Mouse (Mus musculus) embryonic facial prominence, embryonic 14.5 days (tissue): ENCODE measurements around the gene Hamp2. TPM values are rescaled to one million over a fixed set of nuclear protein-coding genes. Genes with fewer than 3 reads are reported as not detected.
A peak's percentile ranks its signal among the peaks of the same experiment; 100 is the strongest.

Experiments
- ATAC-seq: fragments of 200-750 bp; cut with Nextera tagmentation; 2 replicates; pipeline ENCODE4 v1.8.0; 2017; ENCODE audit warnings: low read depth, moderate number of reproducible peaks, moderate TSS enrichment
- DNase-seq: peaks from one replicate; pipeline ENCODE4 v3.0.0-alpha.2; 2015; ENCODE audit warnings: low spot score
- H3K27ac ChIP-seq: fragments of 300-500 bp; sonication (generic); replicated peaks from 2 replicates; pipeline ENCODE4 v1.5.1; 2014; ENCODE audit warnings: low read depth, mild to moderate bottlenecking, low read length, moderate library complexity
- H3K27me3 ChIP-seq: fragments of 300-500 bp; sonication (generic); replicated peaks from 2 replicates; pipeline ENCODE4 v1.6.1; 2014; ENCODE audit warnings: low read length; ENCODE audit not compliant: control insufficient read depth, insufficient read depth
- H3K36me3 ChIP-seq: fragments of 300-500 bp; sonication (generic); 2 replicates; pipeline ENCODE4 v1.6.1; 2014; ENCODE audit warnings: low read length, mixed read lengths; ENCODE audit not compliant: control insufficient read depth, insufficient read depth
- H3K4me1 ChIP-seq: fragments of 300-500 bp; sonication (generic); 2 replicates; pipeline ENCODE4 v1.6.1; 2014; ENCODE audit warnings: antibody characterized with exemption, low read length; ENCODE audit not compliant: control insufficient read depth, insufficient read depth
- H3K4me2 ChIP-seq: fragments of 300-500 bp; sonication (generic); 2 replicates; pipeline ENCODE4 v1.6.1; 2014; ENCODE audit warnings: low read depth, mild to moderate bottlenecking, low read length, moderate library complexity, mixed read lengths
- H3K4me3 ChIP-seq: fragments of 300-500 bp; sonication (generic); 2 replicates; pipeline ENCODE4 v1.5.1; 2014; ENCODE audit warnings: low read depth, mild to moderate bottlenecking, low read length
- H3K9ac ChIP-seq: fragments of 300-500 bp; sonication (generic); 2 replicates; pipeline ENCODE4 v1.6.1; 2014; ENCODE audit warnings: low read depth, mild to moderate bottlenecking, low read length, moderate library complexity, mixed read lengths
- H3K9me3 ChIP-seq: fragments of 300-500 bp; sonication (generic); 2 replicates; pipeline ENCODE4 v1.6.1; 2016; ENCODE audit warnings: low read length; ENCODE audit not compliant: control insufficient read depth
- WGBS: fragments of 180-500 bp; shearing (Covaris S2); extraction: QIAGEN DNeasy Blood & Tissue Kit; methylation state at CpG from one replicate; pipeline ENCODE4 v1.1.7; 2014; 5-methylcytosine and 5-hydroxymethylcytosine counted together
- polyA plus RNA-seq: library from polyadenylated mRNA; unstranded; fragments of >200 nt; fragmentation: Nextera tagmentation; extraction: Ambion mirVana; gene quantifications from 2 replicates; pipeline ENCODE4 v1.2.1, GENCODE M21; 2014

The Hamp2 gene
- polyA plus RNA-seq, 1 experiment from 2014 or later = not detected

- Histone ChIP-seq H3K27ac (no peak overlapping the region), H3K4me1 (no peaks in the 10 kb centered on the region), H3K4me3 (no peak overlapping the region), H3K9me3 (no peaks in the 10 kb centered on the region), H3K36me3 (no peaks in the 10 kb centered on the region), H3K9ac (no peak overlapping the region), H3K27me3 (no peaks in the 10 kb centered on the region), H3K4me2 (no peak overlapping the region)
- ATAC-seq (no peak), DNase-seq (no peak)
- 68% methylated on average over 6 of the region's 6 CpGs for WGBS
Measured at GRCm38 (mm10) chr7:30878950-30879349, 45.5 kb downstream of the Hamp2 start.

GRCm38 (mm10) chr7:30873083-30873482 is 51.4 kb downstream of the Hamp2 start:
- Histone ChIP-seq H3K4me2 (peak overlapping the region; percentile 40), H3K36me3 (no peaks in the 10 kb centered on the region), H3K9me3 (no peaks in the 10 kb centered on the region), H3K9ac (peak overlapping the region; percentile 46; the same call in 1 of the 2 replicates), H3K27me3 (no peaks in the 10 kb centered on the region), H3K4me1 (no peaks in the 10 kb centered on the region), H3K27ac (no peak overlapping the region), H3K4me3 (no peak overlapping the region)
- DNase-seq (peak; percentile 69), ATAC-seq (no peak)
- 20% methylated on average over 15 of the region's 15 CpGs for WGBS

Other genes starting within 250 kb of the Hamp2 start
- gene 2200002J24Rik, start 225.8 kb downstream of the Hamp2 start, polyA plus RNA-seq = 0.37 and 0.46 TPM in 2 replicates
- gene Atp4a, start 212.5 kb downstream of the Hamp2 start, polyA plus RNA-seq = 0.32 and 0.54 TPM in 2 replicates
- gene Tmem147, start 195.1 kb downstream of the Hamp2 start, polyA plus RNA-seq = 212 and 214 TPM in 2 replicates
- gene Gapdhs, start 181.0 kb downstream of the Hamp2 start, polyA plus RNA-seq = 0.33 and 0.38 TPM in 2 replicates
- gene Sbsn, start 173.2 kb downstream of the Hamp2 start, polyA plus RNA-seq = 12.4 and 33.7 TPM in 2 replicates
- gene Dmkn, start 160.9 kb downstream of the Hamp2 start, polyA plus RNA-seq = 123 and 159 TPM in 2 replicates
- 428 and 557 TPM in 2 replicates for gene Krtdap, start 136.8 kb downstream of the Hamp2 start, polyA plus RNA-seq
- gene Ffar2, start 100.9 kb downstream of the Hamp2 start, polyA plus RNA-seq = 0.14 and 0.46 TPM in 2 replicates
- not detected in 2 replicates for gene Ffar3, start 68.5 kb downstream of the Hamp2 start, polyA plus RNA-seq
- gene Ffar1, start 63.1 kb downstream of the Hamp2 start, polyA plus RNA-seq = not detected in 2 replicates
- 0.22 TPM in 1 of 2 replicates, not detected in the other for gene Cd22, start 44.3 kb downstream of the Hamp2 start, polyA plus RNA-seq
- 1.3 and 1.4 TPM in 2 replicates for gene Mag, start 9.8 kb downstream of the Hamp2 start, polyA plus RNA-seq
- gene Hamp, start 19.4 kb upstream of the Hamp2 start, polyA plus RNA-seq = not detected in 2 replicates
- gene Usf2, start 32.1 kb upstream of the Hamp2 start, polyA plus RNA-seq = 18.3 and 23.8 TPM in 2 replicates
- 22.7 and 26.0 TPM in 2 replicates for gene Lsr, start 48.8 kb upstream of the Hamp2 start, polyA plus RNA-seq
- gene Fam187b, start 49.1 kb upstream of the Hamp2 start, polyA plus RNA-seq = 1.6 and 2.3 TPM in 2 replicates
- gene Fxyd5, start 117.8 kb upstream of the Hamp2 start, polyA plus RNA-seq = 57.0 and 64.6 TPM in 2 replicates
- gene Fxyd7, start 126.8 kb upstream of the Hamp2 start, polyA plus RNA-seq = 37.0 and 40.9 TPM in 2 replicates
- gene Fxyd1, start 132.5 kb upstream of the Hamp2 start, polyA plus RNA-seq = 113 and 135 TPM in 2 replicates
- gene Lgi4, start 134.7 kb upstream of the Hamp2 start, polyA plus RNA-seq = 0.86 and 1.6 TPM in 2 replicates
- gene Fxyd3, start 152.0 kb upstream of the Hamp2 start, polyA plus RNA-seq = 48.8 and 71.7 TPM in 2 replicates
- 4.4 and 4.9 TPM in 2 replicates for gene Hpn, start 190.6 kb upstream of the Hamp2 start, polyA plus RNA-seq
- gene Scn1b, start 202.3 kb upstream of the Hamp2 start, polyA plus RNA-seq = 8.5 and 9.4 TPM in 2 replicates
- 65.4 and 65.7 TPM in 2 replicates for gene Gramd1a, start 231.2 kb upstream of the Hamp2 start, polyA plus RNA-seq